Mouse (Mus musculus): ENCODE measurements around the gene Olfr140. TPM values are rescaled to one million over a fixed set of nuclear protein-coding genes. Genes with fewer than 3 reads are reported as not detected.

Gene Olfr140
- polyA plus RNA-seq (2015; fragmentation: Nextera tagmentation; extraction: Ambion mirVana): 0.12 TPM in 1 of 2 replicates, not detected in the other

GRCm38 (mm10) chr2:90063494-90063893 lies at the start of gene Olfr140:
TSS of gene Olfr140 (minus strand) at chr2:90063594.
- Histone ChIP-seq H3K4me2 (replicated peaks) (no peak within 1 kb of the TSS), H3K36me3 (no peaks in the 10 kb centered on the region), H3K27me3 (no peaks in the 10 kb centered on the region), H3K9ac (no peak within 1 kb of the TSS), H3K4me3 (replicated peaks) (no peak within 1 kb of the TSS), H3K4me1 (no peaks in the 10 kb centered on the region), H3K9me3 (replicated peaks) (no peaks in the 10 kb centered on the region), H3K27ac (replicated peaks) (no peak within 1 kb of the TSS)
- no peak for ATAC-seq (ENCODE audit: insufficient number of reproducible peaks, low FRiP score, low TSS enrichment, low read depth)

GRCm38 (mm10) chr2:90070065-90070464 lies 6.7 kb upstream of the Olfr140 start:
- H3K27me3 ChIP-seq: no peaks in the 10 kb centered on the region
- H3K4me3 ChIP-seq (replicated peaks): no peak overlapping the region
- 77% methylated on average over 2 of the region's 2 CpGs for WGBS
- no peaks in the 10 kb centered on the region for H3K36me3 ChIP-seq
- H3K9ac ChIP-seq: no peak overlapping the region
- no peaks in the 10 kb centered on the region for H3K9me3 ChIP-seq (replicated peaks)
- no peak for ATAC-seq (ENCODE audit: insufficient number of reproducible peaks, low FRiP score, low TSS enrichment, low read depth)
- no peaks in the 10 kb centered on the region for H3K4me1 ChIP-seq
- H3K4me2 ChIP-seq (replicated peaks): no peak overlapping the region
- H3K27ac ChIP-seq (replicated peaks): no peak overlapping the region

GRCm38 (mm10) chr2:90035037-90035436 lies 28.4 kb downstream of the Olfr140 start, which contains the start of gene Olfr1265:
TSS of gene Olfr1265 (plus strand) at chr2:90035337.
- no peaks in the 10 kb centered on the region for H3K4me1 ChIP-seq
- no peaks in the 10 kb centered on the region for H3K9me3 ChIP-seq (replicated peaks)
- H3K27me3 ChIP-seq: no peaks in the 10 kb centered on the region
- H3K4me2 ChIP-seq (replicated peaks): no peak within 1 kb of the TSS
- no peak within 1 kb of the TSS for H3K27ac ChIP-seq (replicated peaks)
- no peak within 1 kb of the TSS for H3K9ac ChIP-seq
- no peak for ATAC-seq (ENCODE audit: insufficient number of reproducible peaks, low FRiP score, low TSS enrichment, low read depth)
- H3K4me3 ChIP-seq (replicated peaks): no peak within 1 kb of the TSS
- no peaks in the 10 kb centered on the region for H3K36me3 ChIP-seq

GRCm38 (mm10) chr2:90025477-90025876 lies 37.9 kb downstream of the Olfr140 start, which contains the start of gene Olfr1264:
TSS of gene Olfr1264 (minus strand) at chr2:90025577.
- H3K36me3 ChIP-seq: no peaks in the 10 kb centered on the region
- H3K9ac ChIP-seq: no peak within 1 kb of the TSS
- H3K27ac ChIP-seq (replicated peaks): no peak within 1 kb of the TSS
- H3K4me1 ChIP-seq: no peaks in the 10 kb centered on the region
- no peaks in the 10 kb centered on the region for H3K9me3 ChIP-seq (replicated peaks)
- H3K4me2 ChIP-seq (replicated peaks): no peak within 1 kb of the TSS
- 23% methylated on average over 2 of the region's 2 CpGs for WGBS
- H3K27me3 ChIP-seq: no peaks in the 10 kb centered on the region
- no peak for ATAC-seq (ENCODE audit: insufficient number of reproducible peaks, low FRiP score, low TSS enrichment, low read depth)
- H3K4me3 ChIP-seq (replicated peaks): no peak within 1 kb of the TSS

GRCm38 (mm10) chr2:90011831-90012230 lies 51.6 kb downstream of the Olfr140 start, which contains the start of gene Olfr1263:
TSS of gene Olfr1263 (plus strand) at chr2:90012131.
- ATAC-seq (ENCODE audit: insufficient number of reproducible peaks, low FRiP score, low TSS enrichment, low read depth): no peak
- 74% methylated on average over 2 of the region's 2 CpGs for WGBS
- Histone ChIP-seq H3K4me1 (no peaks in the 10 kb centered on the region), H3K9me3 (replicated peaks) (no peaks in the 10 kb centered on the region), H3K4me2 (replicated peaks) (no peak within 1 kb of the TSS), H3K9ac (no peak within 1 kb of the TSS), H3K27ac (replicated peaks) (no peak within 1 kb of the TSS), H3K27me3 (no peaks in the 10 kb centered on the region), H3K36me3 (no peaks in the 10 kb centered on the region), H3K4me3 (replicated peaks) (no peak within 1 kb of the TSS)

- no peaks in the 10 kb centered on the region for H3K4me1 ChIP-seq
- no peaks in the 10 kb centered on the region for H3K27me3 ChIP-seq
- H3K4me2 ChIP-seq (replicated peaks): no peak within 1 kb of the TSS
- H3K4me3 ChIP-seq (replicated peaks): no peak within 1 kb of the TSS
- no peak for ATAC-seq (ENCODE audit: insufficient number of reproducible peaks, low FRiP score, low TSS enrichment, low read depth)
- no peak within 1 kb of the TSS for H3K27ac ChIP-seq (replicated peaks)
- no peaks in the 10 kb centered on the region for H3K36me3 ChIP-seq
- no peak within 1 kb of the TSS for H3K9ac ChIP-seq
- H3K9me3 ChIP-seq (replicated peaks): no peaks in the 10 kb centered on the region
These were observed 63.5 kb downstream of the Olfr140 start, which contains the start of gene Olfr1262 for GRCm38 (mm10) chr2:89999845-90000244. TSS of gene Olfr1262 (plus strand) at chr2:90000145.

Other genes with a start within 250 kb of the Olfr140 start
- gene Olfr1256, start 222.0 kb downstream of the Olfr140 start, polyA plus RNA-seq (2015; fragmentation: Nextera tagmentation; extraction: Ambion mirVana): not detected in 2 replicates
- 0.12 TPM in 1 of 2 replicates, not detected in the other for gene Olfr48, start 215.4 kb downstream of the Olfr140 start, polyA plus RNA-seq (2015; fragmentation: Nextera tagmentation; extraction: Ambion mirVana)
- not detected in 2 replicates for gene Olfr1257, start 185.2 kb downstream of the Olfr140 start, polyA plus RNA-seq (2015; fragmentation: Nextera tagmentation; extraction: Ambion mirVana)
- gene Olfr1258, start 136.3 kb downstream of the Olfr140 start, polyA plus RNA-seq (2015; fragmentation: Nextera tagmentation; extraction: Ambion mirVana): 0.11 TPM in 1 of 2 replicates, not detected in the other
- 0.04 TPM in 1 of 2 replicates, not detected in the other for gene Olfr1259, start 114.9 kb downstream of the Olfr140 start, polyA plus RNA-seq (2015; fragmentation: Nextera tagmentation; extraction: Ambion mirVana)
- gene Olfr1260, start 89.3 kb downstream of the Olfr140 start, polyA plus RNA-seq (2015; fragmentation: Nextera tagmentation; extraction: Ambion mirVana): not detected in 2 replicates
- gene Olfr1261, start 72.4 kb downstream of the Olfr140 start, polyA plus RNA-seq (2015; fragmentation: Nextera tagmentation; extraction: Ambion mirVana): not detected in 2 replicates
- not detected in 2 replicates for gene Olfr1262, start 63.4 kb downstream of the Olfr140 start, polyA plus RNA-seq (2015; fragmentation: Nextera tagmentation; extraction: Ambion mirVana)
- not detected in 2 replicates for gene Olfr1263, start 51.5 kb downstream of the Olfr140 start, polyA plus RNA-seq (2015; fragmentation: Nextera tagmentation; extraction: Ambion mirVana)
- gene Olfr1264, start 38.0 kb downstream of the Olfr140 start, polyA plus RNA-seq (2015; fragmentation: Nextera tagmentation; extraction: Ambion mirVana): 0.08 and 0.23 TPM in 2 replicates
- gene Olfr1265, start 28.3 kb downstream of the Olfr140 start, polyA plus RNA-seq (2015; fragmentation: Nextera tagmentation; extraction: Ambion mirVana): not detected in 2 replicates
- gene Olfr1269, start 57.8 kb upstream of the Olfr140 start, polyA plus RNA-seq (2015; fragmentation: Nextera tagmentation; extraction: Ambion mirVana): not detected in 2 replicates
- 0.17 and 0.67 TPM in 2 replicates for gene Olfr32, start 78.7 kb upstream of the Olfr140 start, polyA plus RNA-seq (2015; fragmentation: Nextera tagmentation; extraction: Ambion mirVana)
- gene Olfr1270, start 89.5 kb upstream of the Olfr140 start, polyA plus RNA-seq (2015; fragmentation: Nextera tagmentation; extraction: Ambion mirVana): 0.04 TPM in 1 of 2 replicates, not detected in the other
- gene Olfr1506, start 160.9 kb upstream of the Olfr140 start, polyA plus RNA-seq (2015; fragmentation: Nextera tagmentation; extraction: Ambion mirVana): not detected in 2 replicates
- gene Olfr142, start 194.0 kb upstream of the Olfr140 start, polyA plus RNA-seq (2015; fragmentation: Nextera tagmentation; extraction: Ambion mirVana): 0.05 TPM in 1 of 2 replicates, not detected in the other
- 0.07 and 0.13 TPM in 2 replicates for gene Olfr1271, start 207.4 kb upstream of the Olfr140 start, polyA plus RNA-seq (2015; fragmentation: Nextera tagmentation; extraction: Ambion mirVana)
- not detected in 2 replicates for gene Olfr1272, start 229.2 kb upstream of the Olfr140 start, polyA plus RNA-seq (2015; fragmentation: Nextera tagmentation; extraction: Ambion mirVana)

Measured in embryonic facial prominence, embryonic 15.5 days (tissue).